Mouse (Mus musculus): Measurements from ENCODE around the gene March11. TPM values are rescaled to one million over a fixed set of nuclear protein-coding genes. Genes with fewer than 3 reads are reported as not detected.

Gene March11
- 6.3 and 7.3 TPM in 2 replicates for polyA plus RNA-seq (2016; fragmentation: Nextera tagmentation; extraction: Ambion mirVana)

DNA sequence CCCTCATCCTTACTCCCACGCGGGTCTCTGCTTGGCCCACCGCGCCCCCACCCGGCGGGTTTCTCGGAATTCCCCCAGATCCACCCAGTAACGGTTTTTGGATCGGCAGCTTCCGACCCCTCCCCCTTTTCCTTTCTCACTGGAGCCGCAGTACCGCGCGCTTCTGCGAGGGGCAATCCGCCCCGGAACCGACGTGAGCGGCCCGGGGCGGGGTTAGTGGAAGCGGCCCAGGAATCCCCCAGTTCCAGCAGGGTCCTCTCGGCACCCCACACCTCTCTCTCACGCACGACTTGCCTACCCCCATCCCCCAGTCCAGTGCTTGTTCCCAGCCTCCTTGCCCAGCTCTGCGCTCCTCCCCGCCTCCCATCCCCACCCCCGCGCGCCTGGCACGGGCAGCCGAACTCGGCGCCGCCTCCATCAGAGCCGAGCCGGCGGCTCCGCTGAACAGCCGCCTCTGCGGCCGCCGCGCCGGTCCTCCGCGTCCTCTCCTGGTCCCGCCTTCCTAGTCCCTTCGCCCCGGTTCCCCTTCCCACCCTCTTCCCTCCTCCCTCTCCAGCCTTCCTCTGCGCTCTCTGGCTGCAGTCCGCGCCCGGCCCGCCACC lies at the start of gene March11:
TSS of gene March11 (plus strand) at position 420 of the 602 bp plus-strand sequence.
- Histone ChIP-seq H3K36me3 (no peaks in the 10 kb centered on the region), H3K4me2 (replicated peaks) (peak within 1 kb of the TSS; percentile 93), H3K9me3 (no peaks in the 10 kb centered on the region), H3K27ac (peak within 1 kb of the TSS; percentile 64; the same call in 1 of the 2 replicates), H3K9ac (peak within 1 kb of the TSS; percentile 74), H3K27me3 (replicated peaks) (peaks cover 10% of the 10 kb centered on the region), H3K4me1 (0 out of 2 replicates have a peak, but pooled peaks cover 5% of the 10 kb centered on the region), H3K4me3 (peak within 1 kb of the TSS; percentile 61)
- WGBS: 1% methylated on average over 56 of the region's 56 CpGs
- ATAC-seq (ENCODE audit: low FRiP score, low read depth): peak; percentile 91

DNA sequence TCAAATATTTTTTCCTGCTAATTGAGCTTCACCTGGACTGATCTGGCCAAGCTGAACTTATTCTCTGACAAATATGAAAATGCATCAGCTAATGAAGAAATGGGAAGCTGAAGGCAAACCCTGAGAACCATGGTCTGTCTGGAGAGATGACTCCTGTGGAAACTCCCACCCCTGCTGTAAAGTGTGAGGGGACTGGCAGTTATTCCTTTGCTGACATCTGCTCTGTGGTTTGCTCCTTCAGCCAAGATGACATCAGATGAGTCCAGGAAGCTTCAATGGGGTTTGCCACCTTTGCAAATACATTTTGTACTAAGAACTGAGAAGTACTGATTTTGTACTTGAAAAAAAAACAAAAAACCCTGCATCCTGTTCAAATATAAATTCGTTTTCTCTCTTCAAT lies 46.5 kb upstream of the March11 start:
- no peak for ATAC-seq (ENCODE audit: low FRiP score, low read depth)
- Histone ChIP-seq H3K9ac (no peak overlapping the region), H3K4me3 (no peak overlapping the region), H3K4me2 (replicated peaks) (no peak overlapping the region), H3K27ac (no peak overlapping the region), H3K9me3 (no peaks in the 10 kb centered on the region), H3K4me1 (no peaks in the 10 kb centered on the region), H3K36me3 (no peaks in the 10 kb centered on the region), H3K27me3 (replicated peaks) (no peaks in the 10 kb centered on the region)
- WGBS: 71% methylated on average over 1 of the region's 1 CpGs

DNA sequence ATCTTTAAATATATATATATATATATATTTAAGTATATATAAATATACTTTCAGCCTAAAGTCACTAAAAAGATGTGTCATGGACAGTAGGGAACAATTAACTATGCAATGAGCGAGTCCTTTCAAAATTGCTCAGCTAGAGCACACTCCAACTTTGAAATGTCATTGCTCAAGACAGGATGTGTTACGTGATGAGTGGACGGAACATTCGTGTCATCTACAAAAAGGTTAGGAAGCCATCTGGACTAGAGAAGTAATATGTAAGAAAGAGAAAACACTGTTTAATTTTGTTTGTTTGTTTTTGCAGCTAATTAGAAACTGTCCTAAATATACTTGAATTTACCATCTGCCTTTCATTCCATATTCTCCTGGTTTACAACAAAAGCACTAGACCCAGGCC lies 39.3 kb upstream of the March11 start:
- Histone ChIP-seq H3K9me3 (no peaks in the 10 kb centered on the region), H3K9ac (no peak overlapping the region), H3K4me3 (no peak overlapping the region), H3K36me3 (no peaks in the 10 kb centered on the region), H3K27me3 (replicated peaks) (no peaks in the 10 kb centered on the region), H3K4me2 (replicated peaks) (no peak overlapping the region), H3K27ac (no peak overlapping the region), H3K4me1 (no peaks in the 10 kb centered on the region)
- 95% methylated on average over 4 of the region's 4 CpGs for WGBS
- ATAC-seq (ENCODE audit: low FRiP score, low read depth): no peak

DNA sequence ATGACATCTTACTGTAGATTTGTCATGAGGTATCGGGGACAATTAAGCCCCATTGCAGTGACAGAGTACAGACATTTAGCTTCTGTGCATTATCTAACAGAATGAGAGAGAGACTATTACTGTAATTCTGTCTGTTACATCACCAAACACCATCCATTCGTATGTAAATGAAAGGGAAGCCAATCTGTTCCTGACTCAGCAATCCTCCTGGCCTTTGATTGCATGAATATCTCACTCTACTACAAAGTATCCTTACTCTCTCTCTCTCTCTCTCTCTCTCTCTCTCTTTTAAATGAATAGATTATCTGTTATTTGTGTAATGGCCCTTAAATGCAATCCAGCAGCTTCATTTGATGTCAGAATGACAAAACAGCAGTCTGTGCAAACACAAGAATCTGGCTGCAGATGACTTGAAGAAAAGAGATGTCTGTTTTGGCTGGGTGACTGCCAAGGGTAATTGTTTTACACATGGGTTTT lies 32.8 kb upstream of the March11 start:
- no peaks in the 10 kb centered on the region for H3K4me1 ChIP-seq
- 68% methylated on average over 2 of the region's 2 CpGs for whole genome bisulfite sequencing
- H3K27me3 ChIP-seq (replicated peaks): no peaks in the 10 kb centered on the region
- H3K9ac ChIP-seq: no peak overlapping the region
- H3K9me3 ChIP-seq: no peaks in the 10 kb centered on the region
- peak; percentile 29; the same call in 1 of the 2 replicates for ATAC-seq (ENCODE audit: low FRiP score, low read depth)
- no peak overlapping the region for H3K4me3 ChIP-seq
- H3K27ac ChIP-seq: no peak overlapping the region
- no peak overlapping the region for H3K4me2 ChIP-seq (replicated peaks)
- no peaks in the 10 kb centered on the region for H3K36me3 ChIP-seq

DNA sequence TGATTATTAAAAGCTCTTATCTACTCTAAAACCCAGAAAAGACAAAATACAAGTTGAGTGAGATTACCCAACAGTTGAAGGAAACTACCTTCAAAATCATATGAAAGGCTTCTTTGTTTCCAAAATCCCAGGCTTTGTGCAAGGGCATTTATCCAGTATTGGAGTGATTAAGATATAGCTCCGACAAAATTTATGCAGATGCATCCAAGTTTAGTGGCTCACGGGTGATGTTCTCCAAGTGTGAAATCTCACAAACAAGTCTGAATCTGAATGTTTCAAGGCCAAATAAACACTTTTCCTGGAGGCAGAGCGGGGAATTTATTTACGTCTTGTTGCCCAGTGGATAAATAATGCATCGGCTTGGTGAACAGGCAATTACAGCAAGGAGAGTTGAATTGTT lies 32.2 kb upstream of the March11 start:
- Histone ChIP-seq H3K27ac (no peak overlapping the region), H3K4me3 (no peak overlapping the region), H3K36me3 (no peaks in the 10 kb centered on the region), H3K4me1 (no peaks in the 10 kb centered on the region), H3K27me3 (replicated peaks) (no peaks in the 10 kb centered on the region), H3K4me2 (replicated peaks) (no peak overlapping the region), H3K9me3 (no peaks in the 10 kb centered on the region), H3K9ac (no peak overlapping the region)
- ATAC-seq (ENCODE audit: low FRiP score, low read depth): no peak
- WGBS: 78% methylated on average over 5 of the region's 5 CpGs

DNA sequence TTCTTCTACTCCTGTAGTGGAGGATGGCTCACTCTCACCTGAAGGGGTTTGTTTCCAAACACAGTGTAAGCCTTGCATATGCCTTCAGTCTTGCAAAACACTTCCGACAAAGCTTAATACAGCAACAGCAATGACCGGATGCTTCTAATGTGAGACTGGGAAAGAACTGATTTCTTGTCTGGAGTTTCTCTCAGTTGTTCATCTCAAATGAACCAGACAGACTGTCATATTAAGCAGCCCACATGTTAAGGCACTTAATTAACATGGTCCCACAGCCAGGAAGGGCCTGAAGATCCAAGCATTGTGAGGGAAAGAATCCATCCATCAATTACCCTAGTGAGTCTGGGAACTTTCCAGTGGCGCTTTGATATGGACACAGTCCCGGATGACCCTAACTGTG lies 17.0 kb upstream of the March11 start:
- Histone ChIP-seq H3K27me3 (replicated peaks) (no peaks in the 10 kb centered on the region), H3K4me1 (no peaks in the 10 kb centered on the region), H3K4me3 (no peak overlapping the region), H3K36me3 (no peaks in the 10 kb centered on the region), H3K4me2 (replicated peaks) (no peak overlapping the region), H3K9ac (no peak overlapping the region), H3K9me3 (no peaks in the 10 kb centered on the region), H3K27ac (no peak overlapping the region)
- WGBS: 81% methylated on average over 4 of the region's 4 CpGs
- ATAC-seq (ENCODE audit: low FRiP score, low read depth): no peak

DNA sequence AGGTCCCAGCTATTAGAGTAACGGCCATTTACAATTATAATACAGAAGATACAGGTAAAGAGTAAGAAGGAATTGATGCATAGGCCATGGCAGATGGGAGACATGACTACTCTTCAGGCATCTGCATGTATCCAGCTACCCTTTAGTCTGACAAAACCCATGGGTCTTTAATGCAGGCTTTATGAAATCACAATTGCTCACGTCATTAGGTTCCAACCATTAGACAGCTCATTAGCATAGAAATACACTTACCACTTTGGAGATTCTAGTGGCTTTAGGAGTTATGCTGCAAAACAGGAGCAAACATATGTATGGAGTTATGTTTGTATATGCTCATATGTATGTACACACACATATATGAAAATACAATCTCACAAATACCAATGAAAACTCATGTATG lies 16.0 kb upstream of the March11 start:
- Histone ChIP-seq H3K9me3 (no peaks in the 10 kb centered on the region), H3K4me2 (replicated peaks) (no peak overlapping the region), H3K4me3 (no peak overlapping the region), H3K36me3 (no peaks in the 10 kb centered on the region), H3K4me1 (no peaks in the 10 kb centered on the region), H3K9ac (no peak overlapping the region), H3K27ac (no peak overlapping the region), H3K27me3 (replicated peaks) (no peaks in the 10 kb centered on the region)
- ATAC-seq (ENCODE audit: low FRiP score, low read depth): peak; percentile 61; the same call in 1 of the 2 replicates
- WGBS: 60% methylated on average over 2 of the region's 2 CpGs

DNA sequence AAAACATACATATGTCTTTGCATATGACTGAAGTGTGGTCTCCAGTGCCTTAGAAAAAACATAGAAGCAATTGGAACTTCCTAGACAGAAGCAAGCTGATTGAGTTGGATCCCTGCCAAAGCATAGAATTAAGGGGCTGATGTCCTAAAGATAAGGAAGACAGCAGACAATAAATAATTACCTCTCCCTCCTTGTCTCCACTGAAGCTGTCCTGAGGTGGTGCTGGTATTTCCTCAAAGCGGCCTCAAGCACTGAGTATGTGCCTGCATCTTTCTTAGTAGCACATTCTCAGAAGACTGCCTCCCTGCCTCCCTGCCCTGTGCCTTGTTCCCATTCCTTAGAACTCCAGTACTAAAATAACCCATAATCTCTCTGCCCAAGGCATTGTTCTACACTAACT lies 15.6 kb upstream of the March11 start:
- Histone ChIP-seq H3K9ac (no peak overlapping the region), H3K27ac (no peak overlapping the region), H3K4me2 (replicated peaks) (no peak overlapping the region), H3K4me3 (no peak overlapping the region), H3K4me1 (no peaks in the 10 kb centered on the region), H3K9me3 (no peaks in the 10 kb centered on the region), H3K27me3 (replicated peaks) (no peaks in the 10 kb centered on the region), H3K36me3 (no peaks in the 10 kb centered on the region)
- no peak for ATAC-seq (ENCODE audit: low FRiP score, low read depth)
- 76% methylated on average over 1 of the region's 1 CpGs for WGBS

DNA sequence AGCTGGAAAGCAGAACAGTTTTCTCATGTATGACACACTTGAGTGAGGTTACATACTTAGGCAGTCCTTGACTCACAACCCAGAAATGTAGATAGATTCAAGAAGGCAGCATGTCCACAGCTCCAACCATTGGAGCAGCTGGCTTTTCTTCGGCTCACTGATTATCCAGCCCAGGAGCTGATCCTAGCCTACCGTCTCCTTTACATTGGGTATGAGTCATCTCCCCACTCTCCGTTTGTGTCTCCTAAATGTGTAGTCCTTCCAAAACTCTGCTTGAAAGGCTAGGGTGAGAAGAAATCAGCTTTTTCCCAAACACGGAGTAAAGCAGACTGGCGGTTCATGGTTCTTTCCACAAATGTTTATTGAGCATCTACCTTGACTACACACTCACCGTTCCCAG lies 10.2 kb upstream of the March11 start:
- Histone ChIP-seq H3K9ac (no peak overlapping the region), H3K9me3 (no peaks in the 10 kb centered on the region), H3K36me3 (no peaks in the 10 kb centered on the region), H3K4me2 (replicated peaks) (no peak overlapping the region), H3K4me3 (no peak overlapping the region), H3K27ac (no peak overlapping the region), H3K4me1 (no peaks in the 10 kb centered on the region), H3K27me3 (replicated peaks) (no peaks in the 10 kb centered on the region)
- no peak for ATAC-seq (ENCODE audit: low FRiP score, low read depth)
- 95% methylated on average over 6 of the region's 6 CpGs for WGBS

DNA sequence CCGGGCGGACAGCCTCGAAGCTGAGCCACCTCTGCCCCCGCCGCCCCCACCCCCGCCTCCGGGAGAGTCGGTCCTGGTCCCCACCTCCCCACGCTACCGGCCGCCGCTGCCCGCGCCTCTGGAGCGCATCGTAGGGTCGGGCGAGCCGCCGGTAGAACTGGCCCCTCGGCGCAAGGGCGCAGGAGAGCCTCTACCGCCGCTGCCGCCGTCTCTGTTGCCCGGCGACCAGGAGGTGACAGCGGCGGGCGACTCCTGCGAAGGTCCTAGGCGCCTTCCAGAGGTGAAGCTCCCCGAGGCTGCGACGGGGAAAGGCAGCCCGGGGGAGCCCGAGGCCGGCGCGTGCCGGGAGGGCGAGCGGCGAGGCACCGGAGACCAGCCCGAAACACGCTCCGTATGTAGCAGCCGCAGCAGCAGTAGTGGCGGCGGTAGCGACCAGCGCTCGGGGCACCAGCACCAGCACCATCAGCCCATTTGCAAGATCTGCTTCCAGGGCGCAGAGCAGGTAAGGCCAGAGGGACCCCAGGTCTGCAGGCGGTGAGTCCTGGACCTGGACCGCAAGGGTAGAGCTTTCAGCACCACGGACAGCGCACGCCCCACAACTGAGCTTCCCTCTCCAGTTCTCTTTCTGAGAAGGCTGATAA lies 563 bp downstream of the March11 start:
- WGBS: under 1% methylated on average over 59 of the region's 62 CpGs
- no peaks in the 10 kb centered on the region for H3K9me3 ChIP-seq
- peak overlapping the region; percentile 64; the same call in 1 of the 2 replicates for H3K27ac ChIP-seq
- H3K27me3 ChIP-seq (replicated peaks): peaks cover 10% of the 10 kb centered on the region
- H3K4me2 ChIP-seq (replicated peaks): peak overlapping the region; percentile 93
- no peaks in the 10 kb centered on the region for H3K36me3 ChIP-seq
- peak; percentile 65 for ATAC-seq (ENCODE audit: low FRiP score, low read depth)
- 0 out of 2 replicates have a peak, but pooled peaks cover 5% of the 10 kb centered on the region for H3K4me1 ChIP-seq
- peak overlapping the region; percentile 74 for H3K9ac ChIP-seq
- H3K4me3 ChIP-seq: peak overlapping the region; percentile 61

DNA sequence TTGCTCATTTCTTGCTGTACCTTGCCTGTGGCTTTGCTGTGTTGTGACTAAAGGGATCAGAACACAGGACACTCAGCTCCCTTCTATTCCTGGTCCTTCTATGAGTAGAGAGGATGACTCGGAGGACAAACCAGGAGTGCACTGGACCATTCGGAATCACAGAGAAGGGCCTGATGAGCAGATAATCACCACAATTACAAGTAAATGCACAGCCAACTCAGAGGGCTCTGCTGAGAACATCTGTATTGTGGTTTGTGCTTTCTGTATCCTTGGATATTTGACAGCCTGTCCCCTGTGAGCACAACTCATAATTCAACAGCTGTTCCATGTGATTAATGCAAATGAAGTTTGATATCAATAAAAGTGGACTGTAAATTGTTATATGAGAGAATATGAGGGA lies 11.0 kb downstream of the March11 start:
- H3K4me1 ChIP-seq: 0 out of 2 replicates have a peak, but pooled peaks cover 3% of the 10 kb centered on the region
- no peaks in the 10 kb centered on the region for H3K27me3 ChIP-seq (replicated peaks)
- WGBS: 84% methylated on average over 2 of the region's 2 CpGs
- no peak overlapping the region for H3K4me2 ChIP-seq (replicated peaks)
- no peaks in the 10 kb centered on the region for H3K9me3 ChIP-seq
- H3K27ac ChIP-seq: no peak overlapping the region
- no peak overlapping the region for H3K4me3 ChIP-seq
- no peaks in the 10 kb centered on the region for H3K36me3 ChIP-seq
- H3K9ac ChIP-seq: no peak overlapping the region
- no peak for ATAC-seq (ENCODE audit: low FRiP score, low read depth)

DNA sequence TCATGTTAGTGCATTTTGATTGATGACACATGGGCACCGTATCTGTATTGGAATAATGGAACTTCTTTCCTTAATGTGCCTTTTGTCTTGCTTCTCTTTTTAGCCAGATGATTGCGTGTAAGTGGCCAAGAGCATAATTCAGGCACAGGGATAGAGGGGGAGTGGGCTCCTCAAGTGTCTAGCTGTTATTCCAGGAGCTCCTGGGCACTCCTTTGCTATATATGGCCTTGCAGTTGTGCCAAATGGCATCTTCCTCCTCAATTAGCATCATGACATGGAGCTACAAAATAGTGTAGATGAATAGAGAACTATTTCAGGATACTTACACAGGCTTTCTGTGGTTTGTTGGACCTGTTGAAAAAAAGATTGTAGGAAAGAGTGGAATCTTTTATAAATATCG lies 11.6 kb downstream of the March11 start:
- ATAC-seq (ENCODE audit: low FRiP score, low read depth): no peak
- no peak overlapping the region for H3K27ac ChIP-seq
- WGBS: 87% methylated on average over 3 of the region's 3 CpGs
- H3K9me3 ChIP-seq: no peaks in the 10 kb centered on the region
- 0 out of 2 replicates have a peak, but pooled peaks cover 3% of the 10 kb centered on the region for H3K4me1 ChIP-seq
- H3K27me3 ChIP-seq (replicated peaks): no peaks in the 10 kb centered on the region
- H3K36me3 ChIP-seq: no peaks in the 10 kb centered on the region
- H3K9ac ChIP-seq: no peak overlapping the region
- H3K4me2 ChIP-seq (replicated peaks): no peak overlapping the region
- no peak overlapping the region for H3K4me3 ChIP-seq
